Mouse (Mus musculus) midbrain, embryonic 15.5 days (tissue): ENCODE results near the gene Prrc2a. TPM values are rescaled to one million over a fixed set of nuclear protein-coding genes. Genes with fewer than 3 reads are reported as not detected.

Source experiments
- ATAC-seq: fragments of 200-750 bp; cut with Nextera tagmentation; replicated peaks from 2 replicates; pipeline ENCODE4 v1.8.0; 2017; ENCODE audit warnings: moderate TSS enrichment
- H3K27ac ChIP-seq: fragments of 300-500 bp; sonication (generic); 2 replicates; pipeline ENCODE4 v1.5.1; 2015; ENCODE audit warnings: mild to moderate bottlenecking, inconsistent platforms
- H3K27me3 ChIP-seq: fragments of 300-500 bp; sonication (generic); replicated peaks from 2 replicates; pipeline ENCODE4 v1.6.1; 2015; ENCODE audit warnings: inconsistent platforms
- H3K36me3 ChIP-seq: fragments of 300-500 bp; sonication (generic); replicated peaks from 2 replicates; pipeline ENCODE4 v1.6.1; 2015; ENCODE audit warnings: inconsistent platforms
- H3K4me1 ChIP-seq: fragments of 300-500 bp; sonication (generic); 2 replicates; pipeline ENCODE4 v1.6.1; 2015; ENCODE audit warnings: inconsistent platforms
- H3K4me2 ChIP-seq: fragments of 300-500 bp; sonication (generic); 2 replicates; pipeline ENCODE4 v1.6.1; 2015; ENCODE audit warnings: inconsistent platforms, mild to moderate bottlenecking, moderate library complexity
- H3K4me3 ChIP-seq: fragments of 300-500 bp; sonication (generic); 2 replicates; pipeline ENCODE4 v1.5.1; 2015; ENCODE audit warnings: mild to moderate bottlenecking, inconsistent platforms
- H3K9ac ChIP-seq: fragments of 300-500 bp; sonication (generic); 2 replicates; pipeline ENCODE4 v1.6.1; 2015; ENCODE audit warnings: mild to moderate bottlenecking, inconsistent platforms
- H3K9me3 ChIP-seq: fragments of 300-500 bp; sonication (generic); 2 replicates; pipeline ENCODE4 v1.6.1; 2016; ENCODE audit warnings: inconsistent platforms
- WGBS: fragments of 180-500 bp; shearing (Covaris S2); methylation state at CpG from one replicate; pipeline ENCODE4 v1.1.7; 2015; ENCODE audit warnings: mixed read lengths; 5-methylcytosine and 5-hydroxymethylcytosine counted together
- microRNA-seq: library from miRNA; unstranded; fragments of <30 nt; microRNA quantifications from one replicate; pipeline ENCODE4, GENCODE M21; 2016
- polyA plus RNA-seq: library from polyadenylated mRNA; unstranded; fragments of >200 nt; fragmentation: Nextera tagmentation; extraction: Ambion mirVana; gene quantifications from 2 replicates; pipeline ENCODE4 v1.2.1, GENCODE M21; 2015

Gene Prrc2a
- polyA plus RNA-seq, 1 experiment from 2014 or later = 203 TPM

DNA sequence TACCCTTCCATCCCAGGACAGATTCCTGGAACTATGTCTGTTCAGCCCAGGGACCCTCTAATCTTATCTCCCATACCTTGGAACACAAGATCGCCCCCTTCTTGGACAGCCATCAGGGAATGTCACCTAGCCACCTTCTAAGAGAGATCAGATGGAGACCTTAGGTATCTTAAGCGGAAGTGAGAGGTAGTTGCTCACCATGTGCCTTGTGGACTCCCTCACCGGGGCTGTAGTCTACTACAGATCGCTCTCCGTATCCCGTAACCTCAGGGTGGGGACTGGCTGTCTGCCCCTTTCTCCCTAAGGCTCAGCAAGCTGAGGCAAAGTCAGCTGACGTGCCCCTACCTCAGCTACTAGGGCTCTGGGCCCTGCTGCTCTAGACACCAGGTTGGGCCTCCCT, 60.6 kb downstream of the Prrc2a start:
- Histone ChIP-seq H3K9me3 (no peaks in the 10 kb centered on the region), H3K9ac (no peak overlapping the region), H3K27ac (no peak overlapping the region), H3K4me2 (no peak overlapping the region), H3K27me3 (no peaks in the 10 kb centered on the region), H3K4me3 (no peak overlapping the region), H3K36me3 (peaks cover 33% of the 10 kb centered on the region; the same call in 1 of the 2 replicates), H3K4me1 (peaks cover 6% of the 10 kb centered on the region; the same call in 1 of the 2 replicates)
- 94% methylated on average over 7 of the region's 7 CpGs for WGBS
- no peak for ATAC-seq

DNA sequence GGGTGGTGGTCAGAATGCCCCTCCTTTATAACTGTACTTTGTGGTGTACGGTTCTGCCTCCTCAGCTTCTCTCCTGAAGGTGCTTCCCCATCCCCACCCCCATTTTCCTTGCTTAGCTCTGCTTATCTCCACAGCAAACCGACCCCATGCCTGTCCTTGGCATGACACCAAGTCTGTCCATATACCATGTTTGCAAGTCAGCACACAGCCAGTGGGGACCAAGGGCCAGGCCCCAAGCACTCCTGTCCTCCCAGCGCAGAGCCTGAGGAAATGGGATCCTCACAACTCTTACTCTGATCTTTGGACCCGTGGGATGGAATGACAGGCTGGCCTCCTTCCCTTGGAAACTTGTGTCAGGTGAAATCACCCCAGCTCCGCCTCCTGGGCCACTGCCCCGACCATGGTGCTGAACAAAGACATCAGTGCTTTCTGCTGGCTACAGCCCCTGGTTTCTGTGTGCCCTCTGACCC, 61.4 kb downstream of the Prrc2a start:
- H3K36me3 ChIP-seq = peaks cover 38% of the 10 kb centered on the region; the same call in 1 of the 2 replicates
- H3K4me1 ChIP-seq = peaks cover 6% of the 10 kb centered on the region; the same call in 1 of the 2 replicates
- H3K27ac ChIP-seq = no peak overlapping the region

DNA sequence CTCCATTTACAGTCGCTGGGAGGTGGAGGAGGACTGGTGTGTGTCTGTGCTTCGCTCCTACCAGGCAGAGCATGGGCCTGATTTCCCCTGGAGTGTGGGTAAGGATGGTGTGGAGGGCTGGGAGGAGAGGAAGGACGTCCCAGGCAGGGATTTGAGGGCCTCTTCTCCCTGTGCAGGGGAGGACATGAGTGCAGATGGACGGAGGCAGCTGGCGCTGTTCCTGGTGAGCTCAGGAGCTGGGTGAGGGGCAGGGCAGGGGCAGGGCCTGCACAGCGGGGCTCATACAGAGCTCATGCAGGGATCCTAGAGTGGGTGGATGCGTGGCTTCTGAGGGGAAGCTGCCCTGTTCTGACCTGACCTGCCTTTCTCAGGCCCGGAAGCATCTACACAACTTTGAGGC, 62.4 kb downstream of the Prrc2a start:
- Histone ChIP-seq H3K4me2 (no peak overlapping the region), H3K9me3 (no peaks in the 10 kb centered on the region), H3K9ac (no peak overlapping the region), H3K27ac (no peak overlapping the region), H3K36me3 (peaks cover 39% of the 10 kb centered on the region; the same call in 1 of the 2 replicates), H3K4me1 (peaks cover 6% of the 10 kb centered on the region; the same call in 1 of the 2 replicates), H3K4me3 (no peak overlapping the region), H3K27me3 (no peaks in the 10 kb centered on the region)
- WGBS = 68% methylated on average over 8 of the region's 8 CpGs
- ATAC-seq = no peak

More for the DNA sequence above, 61.4 kb downstream of the Prrc2a start:
- WGBS = 71% methylated on average over 6 of the region's 6 CpGs
- no peak for ATAC-seq
- Histone ChIP-seq H3K9me3 (no peaks in the 10 kb centered on the region), H3K4me2 (no peak overlapping the region), H3K9ac (no peak overlapping the region), H3K4me3 (no peak overlapping the region), H3K27me3 (no peaks in the 10 kb centered on the region)

DNA sequence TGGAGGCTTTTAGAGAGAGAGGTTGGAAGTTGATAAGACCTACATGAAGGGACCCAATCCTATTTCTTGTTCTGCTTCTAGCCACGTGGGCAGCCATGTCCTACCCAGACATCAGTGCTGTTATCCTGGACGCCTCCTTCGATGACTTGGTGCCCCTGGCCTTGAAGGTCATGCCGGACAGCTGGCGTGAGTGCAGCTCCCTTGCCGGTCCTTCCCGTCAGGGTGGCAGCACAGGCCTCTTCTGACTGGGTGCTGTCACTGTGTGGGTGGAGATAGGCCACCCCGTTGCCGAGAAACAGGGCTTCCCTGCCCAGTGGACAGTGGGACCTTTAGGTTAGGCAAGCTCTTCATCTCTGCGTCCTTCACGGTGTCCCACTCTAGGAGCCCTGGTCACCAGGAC, 63.5 kb downstream of the Prrc2a start:
- H3K4me2 ChIP-seq = no peak overlapping the region
- no peak for ATAC-seq
- H3K4me1 ChIP-seq = peaks cover 6% of the 10 kb centered on the region; the same call in 1 of the 2 replicates
- H3K4me3 ChIP-seq = no peak overlapping the region
- H3K36me3 ChIP-seq = peaks cover 50% of the 10 kb centered on the region
- H3K27me3 ChIP-seq = no peaks in the 10 kb centered on the region
- WGBS = 90% methylated on average over 11 of the region's 11 CpGs
- no peak overlapping the region for H3K9ac ChIP-seq
- H3K9me3 ChIP-seq = no peaks in the 10 kb centered on the region
- no peak overlapping the region for H3K27ac ChIP-seq

DNA sequence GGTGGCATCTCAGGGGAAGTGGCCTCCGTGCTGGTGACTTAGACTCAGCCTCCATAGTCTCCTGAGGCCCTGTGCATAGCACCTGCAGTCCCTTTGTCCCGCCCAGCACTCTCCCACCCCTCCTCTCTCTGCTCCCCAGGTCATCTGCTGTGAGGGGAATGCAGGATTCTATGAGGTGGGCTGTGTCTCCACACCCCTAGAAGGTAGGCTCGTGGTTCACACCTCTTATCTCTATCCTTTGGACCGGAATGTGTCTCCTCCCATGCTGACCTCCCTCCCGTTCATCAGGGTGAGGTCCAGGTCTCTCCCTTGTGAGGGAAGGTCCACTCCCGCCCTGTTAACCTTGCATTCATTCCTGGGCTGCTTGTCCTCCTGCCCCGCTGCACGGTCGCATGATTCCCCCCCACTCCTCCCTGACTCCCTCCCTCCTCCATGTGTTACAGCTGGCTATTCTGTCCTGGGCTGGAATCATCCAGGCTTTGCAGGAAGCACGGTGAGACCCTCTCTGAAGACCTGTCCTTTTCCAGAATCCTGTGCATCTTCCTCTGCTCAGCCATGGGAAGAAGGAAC, 64.4 kb downstream of the Prrc2a start:
- ATAC-seq = no peak
- Histone ChIP-seq H3K4me1 (no peaks in the 10 kb centered on the region), H3K36me3 (peaks cover 50% of the 10 kb centered on the region), H3K9me3 (no peaks in the 10 kb centered on the region), H3K27me3 (no peaks in the 10 kb centered on the region), H3K27ac (no peak overlapping the region), H3K9ac (no peak overlapping the region), H3K4me3 (no peak overlapping the region), H3K4me2 (no peak overlapping the region)
- 76% methylated on average over 10 of the region's 10 CpGs for WGBS

Small RNA genes within 50 kb of the gene (microRNA-seq; reads per million reads assigned to microRNA genes)
- gene Mir6973a = not detected
- not detected for gene Mir6974

Other genes starting within 250 kb of the Prrc2a start
- 36.1 and 41.1 TPM in 2 replicates for gene Neu1, start 233.6 kb downstream of the Prrc2a start, polyA plus RNA-seq
- 0.24 and 0.31 TPM in 2 replicates for gene Hspa1b, start 205.7 kb downstream of the Prrc2a start, polyA plus RNA-seq
- gene Gm20481, start 195.0 kb downstream of the Prrc2a start, polyA plus RNA-seq = not detected in 2 replicates
- gene Hspa1a, start 192.7 kb downstream of the Prrc2a start, polyA plus RNA-seq = 12.7 and 13.3 TPM in 2 replicates
- gene Hspa1l, start 192.2 kb downstream of the Prrc2a start, polyA plus RNA-seq = 1.2 and 1.5 TPM in 2 replicates
- gene Lsm2, start 183.0 kb downstream of the Prrc2a start, polyA plus RNA-seq = 103 and 111 TPM in 2 replicates
- 63.1 and 70.2 TPM in 2 replicates for gene Vars, start 163.9 kb downstream of the Prrc2a start, polyA plus RNA-seq
- gene Vwa7, start 148.3 kb downstream of the Prrc2a start, polyA plus RNA-seq = 0.06 and 0.15 TPM in 2 replicates
- 2.5 and 2.7 TPM in 2 replicates for gene Sapcd1, start 136.9 kb downstream of the Prrc2a start, polyA plus RNA-seq
- 1.6 and 3.3 TPM in 2 replicates for gene Msh5, start 118.2 kb downstream of the Prrc2a start, polyA plus RNA-seq
- 62.4 and 72.1 TPM in 2 replicates for gene Clic1, start 114.9 kb downstream of the Prrc2a start, polyA plus RNA-seq
- 337 and 380 TPM in 2 replicates for gene Ddah2, start 105.9 kb downstream of the Prrc2a start, polyA plus RNA-seq
- 0.31 TPM in 1 of 2 replicates, not detected in the other for gene Ly6g6c, start 99.5 kb downstream of the Prrc2a start, polyA plus RNA-seq
- gene Mpig6b, start 98.7 kb downstream of the Prrc2a start, polyA plus RNA-seq = 0.21 and 0.43 TPM in 2 replicates
- gene Ly6g6e, start 88.0 kb downstream of the Prrc2a start, polyA plus RNA-seq = 0.21 and 0.32 TPM in 2 replicates
- gene Ly6g6d, start 86.8 kb downstream of the Prrc2a start, polyA plus RNA-seq = 1.9 and 2.5 TPM in 2 replicates
- gene Ly6g6f, start 79.3 kb downstream of the Prrc2a start, polyA plus RNA-seq = not detected in 2 replicates
- gene Abhd16a, start 75.6 kb downstream of the Prrc2a start, polyA plus RNA-seq = 105 and 113 TPM in 2 replicates
- gene Ly6g5c, start 56.6 kb downstream of the Prrc2a start, polyA plus RNA-seq = not detected in 2 replicates
- gene Ly6g5b, start 49.5 kb downstream of the Prrc2a start, polyA plus RNA-seq = 1.1 and 2.2 TPM in 2 replicates
- gene Gpank1, start 43.4 kb downstream of the Prrc2a start, polyA plus RNA-seq = 25.9 and 28.9 TPM in 2 replicates
- gene Csnk2b, start 42.8 kb downstream of the Prrc2a start, polyA plus RNA-seq = 316 and 319 TPM in 2 replicates
- gene D17H6S53E, start 38.5 kb downstream of the Prrc2a start, polyA plus RNA-seq = 8.3 and 9.6 TPM in 2 replicates
- gene Apom, start 32.8 kb downstream of the Prrc2a start, polyA plus RNA-seq = 0.56 and 1.4 TPM in 2 replicates
- gene Bag6, start 29.7 kb downstream of the Prrc2a start, polyA plus RNA-seq = 82.9 and 83.4 TPM in 2 replicates
- gene Aif1, start 11.2 kb upstream of the Prrc2a start, polyA plus RNA-seq = 7.3 and 8.2 TPM in 2 replicates
- 7.6 and 9.2 TPM in 2 replicates for gene Lst1, start 23.5 kb upstream of the Prrc2a start, polyA plus RNA-seq
- 0.58 and 0.78 TPM in 2 replicates for gene Ltb, start 29.5 kb upstream of the Prrc2a start, polyA plus RNA-seq
- gene Tnf, start 37.1 kb upstream of the Prrc2a start, polyA plus RNA-seq = not detected in 2 replicates
- 0.32 and 0.69 TPM in 2 replicates for gene Lta, start 40.5 kb upstream of the Prrc2a start, polyA plus RNA-seq
- gene Gm16181, start 55.9 kb upstream of the Prrc2a start, polyA plus RNA-seq = 1.6 TPM in 1 of 2 replicates, not detected in the other
- gene Atp6v1g2, start 68.8 kb upstream of the Prrc2a start, polyA plus RNA-seq = 94.4 and 100 TPM in 2 replicates
- 11.7 and 11.8 TPM in 2 replicates for gene Nfkbil1, start 70.9 kb upstream of the Prrc2a start, polyA plus RNA-seq
- gene Ddx39b, start 76.8 kb upstream of the Prrc2a start, polyA plus RNA-seq = 379 and 391 TPM in 2 replicates
- 93.4 and 105 TPM in 2 replicates for gene H2-D1, start 97.8 kb upstream of the Prrc2a start, polyA plus RNA-seq
- 0.54 and 0.70 TPM in 2 replicates for gene H2-Q1, start 155.5 kb upstream of the Prrc2a start, polyA plus RNA-seq
- 3.0 and 3.8 TPM in 2 replicates for gene H2-Q2, start 177.3 kb upstream of the Prrc2a start, polyA plus RNA-seq
- gene H2-Q4, start 214.7 kb upstream of the Prrc2a start, polyA plus RNA-seq = 0.88 and 1.3 TPM in 2 replicates